Mouse (Mus musculus): ENCODE data around the gene Vmn2r27. TPM values are rescaled to one million over a fixed set of nuclear protein-coding genes. Genes with fewer than 3 reads are reported as not detected.

Vmn2r27 gene
- polyA plus RNA-seq (2015; fragmentation: Nextera tagmentation; extraction: Ambion mirVana): not detected in 2 replicates

DNA sequence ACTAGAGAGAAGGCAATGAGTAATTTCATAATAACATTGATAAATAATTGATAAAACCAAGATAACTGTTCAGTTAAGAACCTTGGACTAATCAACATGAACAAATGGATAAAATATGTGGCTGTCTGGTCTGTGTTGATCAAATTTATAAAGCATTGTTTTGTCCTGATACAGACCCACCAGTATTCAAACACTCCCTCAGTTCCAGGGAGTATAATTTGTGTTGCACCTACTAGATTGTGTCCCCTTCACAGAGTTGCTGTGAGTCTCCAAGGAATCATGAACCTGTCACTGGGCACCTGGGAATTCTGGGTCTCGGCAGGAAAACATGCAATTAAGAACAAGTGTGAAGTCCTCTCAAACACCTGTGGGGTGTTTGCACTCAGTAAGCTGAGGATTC is at the start of gene Vmn2r27:
Gene Vmn2r27, minus strand, starts transcription at position 101 of the 400 bp plus-strand sequence.
- ATAC-seq: no peak
- Histone ChIP-seq H3K4me1 (ENCODE audit: control insufficient read depth, insufficient read depth, low read length) (no peaks in the 10 kb centered on the region), H3K27ac (ENCODE audit: low read length) (no peak within 1 kb of the TSS), H3K4me3 (ENCODE audit: low read length) (no peak within 1 kb of the TSS), H3K9me3 (ENCODE audit: control insufficient read depth, low read length) (no peaks in the 10 kb centered on the region), H3K27me3 (replicated peaks; ENCODE audit: control insufficient read depth, insufficient read depth, low read length) (no peaks in the 10 kb centered on the region), H3K4me2 (ENCODE audit: low read depth, low read length) (no peak within 1 kb of the TSS), H3K9ac (ENCODE audit: low read depth, low read length) (no peak within 1 kb of the TSS), H3K36me3 (ENCODE audit: control insufficient read depth, insufficient read depth, low read length) (no peaks in the 10 kb centered on the region)
- WGBS: 76% methylated on average over 1 of the region's 1 CpGs

DNA sequence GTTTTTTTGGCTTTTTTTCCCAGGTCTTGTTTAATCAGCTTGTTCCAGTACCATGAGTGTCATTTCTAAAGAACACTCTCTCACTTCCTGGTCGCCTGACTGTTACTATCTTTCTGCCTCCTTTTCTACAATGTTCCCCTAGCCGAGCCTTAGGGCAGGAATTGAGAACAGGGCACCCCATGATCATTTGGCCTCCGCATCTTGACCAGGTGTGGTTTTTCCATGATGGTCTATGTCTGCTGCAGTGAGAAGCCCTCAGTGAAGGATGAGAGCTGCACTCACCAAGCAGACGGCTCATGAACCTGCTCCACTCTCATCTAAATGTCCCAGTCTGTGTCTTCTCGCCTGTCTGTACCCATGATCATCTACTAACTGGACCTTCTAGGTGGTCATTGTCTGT is 46.6 kb upstream of the Vmn2r27 start:
- ATAC-seq: no peak
- no peaks in the 10 kb centered on the region for H3K4me1 ChIP-seq (ENCODE audit: control insufficient read depth, insufficient read depth, low read length)
- H3K4me3 ChIP-seq (ENCODE audit: low read length): no peak overlapping the region
- 80% methylated on average over 5 of the region's 5 CpGs for WGBS
- no peak overlapping the region for H3K9ac ChIP-seq (ENCODE audit: low read depth, low read length)
- no peaks in the 10 kb centered on the region for H3K27me3 ChIP-seq (replicated peaks; ENCODE audit: control insufficient read depth, insufficient read depth, low read length)
- no peaks in the 10 kb centered on the region for H3K9me3 ChIP-seq (ENCODE audit: control insufficient read depth, low read length)
- no peak overlapping the region for H3K27ac ChIP-seq (ENCODE audit: low read length)
- H3K36me3 ChIP-seq (ENCODE audit: control insufficient read depth, insufficient read depth, low read length): no peaks in the 10 kb centered on the region
- H3K4me2 ChIP-seq (ENCODE audit: low read depth, low read length): no peak overlapping the region

DNA sequence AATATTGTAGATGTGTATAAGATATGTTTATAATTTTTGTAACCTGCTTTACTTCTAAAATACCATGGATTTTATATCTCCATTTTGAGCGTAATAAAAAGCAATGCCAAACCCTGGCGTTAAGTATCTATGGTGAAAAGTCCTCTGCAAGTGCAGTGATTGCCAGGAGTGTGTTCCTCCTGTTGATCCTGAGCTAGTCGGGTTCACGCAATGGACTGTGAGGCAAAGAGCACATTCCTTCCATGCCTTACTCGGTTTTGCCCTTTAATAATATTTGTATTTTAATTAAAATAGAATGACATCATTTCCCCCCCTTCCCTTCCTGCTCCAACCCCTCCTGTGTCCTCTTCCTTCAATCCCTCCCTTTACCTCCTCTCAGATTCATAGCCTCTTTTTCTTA is 46.0 kb upstream of the Vmn2r27 start:
- Histone ChIP-seq H3K27ac (ENCODE audit: low read length) (no peak overlapping the region), H3K36me3 (ENCODE audit: control insufficient read depth, insufficient read depth, low read length) (no peaks in the 10 kb centered on the region), H3K4me1 (ENCODE audit: control insufficient read depth, insufficient read depth, low read length) (no peaks in the 10 kb centered on the region), H3K4me3 (ENCODE audit: low read length) (no peak overlapping the region), H3K9ac (ENCODE audit: low read depth, low read length) (no peak overlapping the region), H3K27me3 (replicated peaks; ENCODE audit: control insufficient read depth, insufficient read depth, low read length) (no peaks in the 10 kb centered on the region), H3K4me2 (ENCODE audit: low read depth, low read length) (no peak overlapping the region), H3K9me3 (ENCODE audit: control insufficient read depth, low read length) (no peaks in the 10 kb centered on the region)
- WGBS: 71% methylated on average over 5 of the region's 5 CpGs
- no peak for ATAC-seq

DNA sequence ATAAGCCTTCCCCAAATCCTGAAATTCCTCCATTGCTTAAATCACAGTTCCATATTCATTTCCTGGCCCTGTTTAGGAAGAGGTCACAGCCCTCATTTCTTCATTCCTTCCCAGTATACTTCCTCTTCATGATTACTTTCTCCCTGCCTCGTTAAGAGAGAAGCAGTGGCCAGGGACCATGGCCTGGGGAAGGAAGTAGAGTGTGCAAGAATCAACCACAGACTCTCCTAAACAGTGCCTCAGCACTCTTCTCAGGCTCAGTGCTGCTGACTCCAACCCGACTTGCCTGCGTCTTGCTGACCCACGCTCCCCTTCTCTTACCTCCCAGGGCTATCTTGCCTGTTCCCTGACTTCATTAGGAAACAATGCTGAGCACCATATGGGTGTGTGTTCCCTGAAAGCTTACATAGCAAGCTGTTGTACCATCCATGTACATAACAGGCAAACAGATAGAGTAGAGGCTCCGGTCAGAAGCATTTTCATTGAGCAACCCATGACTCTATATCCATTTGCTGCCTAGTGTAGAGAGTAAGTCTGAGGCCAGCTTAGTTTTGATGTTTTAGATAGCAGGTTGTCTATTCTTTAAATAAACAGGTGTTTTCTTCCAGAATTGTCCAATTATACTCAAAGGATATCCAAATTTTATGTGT is 41.7 kb upstream of the Vmn2r27 start:
- Histone ChIP-seq H3K27me3 (replicated peaks; ENCODE audit: control insufficient read depth, insufficient read depth, low read length) (no peaks in the 10 kb centered on the region), H3K4me2 (ENCODE audit: low read depth, low read length) (no peak overlapping the region), H3K36me3 (ENCODE audit: control insufficient read depth, insufficient read depth, low read length) (no peaks in the 10 kb centered on the region), H3K4me3 (ENCODE audit: low read length) (no peak overlapping the region), H3K27ac (ENCODE audit: low read length) (no peak overlapping the region), H3K4me1 (ENCODE audit: control insufficient read depth, insufficient read depth, low read length) (no peaks in the 10 kb centered on the region), H3K9me3 (ENCODE audit: control insufficient read depth, low read length) (no peaks in the 10 kb centered on the region), H3K9ac (ENCODE audit: low read depth, low read length) (no peak overlapping the region)
- no peak for ATAC-seq
- WGBS: 72% methylated on average over 5 of the region's 5 CpGs

DNA sequence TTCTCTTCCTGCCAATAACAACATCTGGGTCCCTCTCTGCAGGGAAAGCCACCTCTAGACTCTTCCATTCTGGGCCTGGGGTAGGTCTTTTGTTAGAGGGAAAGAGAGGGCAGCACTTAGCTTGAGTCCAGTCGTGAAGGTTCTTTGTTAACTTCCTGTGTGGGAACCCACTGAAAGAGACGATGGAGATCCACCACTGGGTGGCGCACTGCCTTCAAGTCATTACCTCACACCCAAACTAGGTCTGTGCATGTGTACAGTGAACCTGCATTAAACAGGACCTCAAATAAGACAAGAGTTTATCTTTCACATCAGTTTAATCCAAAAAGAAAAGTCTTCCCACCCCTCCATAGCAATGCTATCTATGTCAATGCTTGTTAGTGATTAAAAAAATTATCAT is 31.0 kb upstream of the Vmn2r27 start:
- Histone ChIP-seq H3K4me2 (ENCODE audit: low read depth, low read length) (no peak overlapping the region), H3K4me1 (ENCODE audit: control insufficient read depth, insufficient read depth, low read length) (no peaks in the 10 kb centered on the region), H3K36me3 (ENCODE audit: control insufficient read depth, insufficient read depth, low read length) (no peaks in the 10 kb centered on the region), H3K9ac (ENCODE audit: low read depth, low read length) (no peak overlapping the region), H3K27ac (ENCODE audit: low read length) (no peak overlapping the region), H3K4me3 (ENCODE audit: low read length) (no peak overlapping the region), H3K9me3 (ENCODE audit: control insufficient read depth, low read length) (no peaks in the 10 kb centered on the region), H3K27me3 (replicated peaks; ENCODE audit: control insufficient read depth, insufficient read depth, low read length) (no peaks in the 10 kb centered on the region)
- 3% methylated on average over 3 of the region's 3 CpGs for WGBS
- ATAC-seq: peak; percentile 64; the same call in 1 of the 2 replicates

DNA sequence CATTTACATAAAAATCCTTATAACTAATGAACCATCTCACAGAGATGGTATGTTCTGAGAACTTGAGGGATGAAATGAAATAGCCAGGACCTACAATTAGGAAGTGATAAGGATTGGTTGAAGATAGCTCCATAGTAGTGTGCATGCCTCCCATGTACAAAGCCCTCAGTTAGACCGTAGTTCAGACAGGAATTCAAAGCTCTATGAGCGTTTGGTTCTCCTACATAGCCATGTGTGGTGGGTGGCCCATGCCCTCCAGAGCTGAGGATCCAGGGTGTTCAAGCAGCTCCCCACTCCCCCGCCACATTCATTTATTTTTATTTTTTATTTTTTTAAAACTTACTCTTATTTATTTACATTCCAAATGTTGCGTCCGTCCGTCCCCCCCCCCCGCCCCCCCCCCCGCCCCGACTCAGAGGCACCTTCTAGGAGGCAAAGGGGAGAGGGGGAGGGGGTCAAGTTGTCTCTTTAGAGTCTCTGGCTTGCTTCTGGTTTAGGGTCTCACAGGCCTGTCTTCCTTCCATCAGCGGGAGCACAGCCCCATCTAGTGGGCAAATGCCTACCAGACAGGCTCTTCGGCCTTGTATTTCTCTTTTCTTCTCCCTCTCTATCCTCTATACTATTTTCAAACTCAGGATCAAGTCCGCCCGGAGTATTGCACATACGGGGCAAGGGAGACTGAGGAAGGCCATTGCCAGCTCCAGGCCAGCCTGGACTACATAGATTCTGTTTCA is 28.7 kb upstream of the Vmn2r27 start:
- peak; percentile 68; the same call in 1 of the 2 replicates for ATAC-seq
- no peak overlapping the region for H3K4me3 ChIP-seq (ENCODE audit: low read length)
- WGBS: 25% methylated on average over 10 of the region's 14 CpGs

DNA sequence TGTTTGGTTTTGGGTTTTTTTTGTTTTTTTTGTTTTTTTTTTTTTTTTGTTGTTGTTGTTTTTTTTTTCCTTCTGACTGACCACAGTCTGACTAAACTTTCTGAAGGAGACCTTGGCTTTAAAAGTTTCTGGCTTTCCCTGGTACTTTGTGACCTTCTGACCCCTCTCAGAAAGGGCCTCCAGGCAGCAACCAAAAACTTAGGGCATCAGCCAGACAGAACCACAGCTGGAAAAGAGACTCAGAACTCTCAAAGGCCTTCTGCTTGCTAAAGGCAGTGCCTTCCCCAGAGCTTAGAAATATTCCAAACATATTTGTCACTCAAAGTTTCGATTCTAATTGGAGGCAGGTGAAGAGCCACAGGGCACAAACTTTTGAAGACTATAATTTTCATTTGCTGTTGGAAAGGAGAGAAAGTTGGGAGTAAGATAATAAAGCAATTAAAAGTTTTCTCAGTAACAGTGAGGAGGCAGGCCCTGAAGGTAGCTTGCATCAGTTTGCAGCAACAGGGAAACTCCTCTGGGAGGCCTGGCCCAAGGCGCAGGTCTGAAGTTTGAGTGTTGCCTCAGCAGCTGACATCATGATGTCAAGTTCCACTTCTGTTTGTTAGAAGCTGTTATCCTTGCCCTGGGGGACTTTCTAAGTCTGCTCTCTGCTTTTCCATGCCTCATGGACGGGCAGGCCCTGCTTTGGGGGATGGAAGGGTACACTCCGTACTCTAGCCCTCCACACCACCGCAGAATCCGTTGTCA is 24.2 kb upstream of the Vmn2r27 start:
- Histone ChIP-seq H3K27me3 (replicated peaks; ENCODE audit: control insufficient read depth, insufficient read depth, low read length) (no peaks in the 10 kb centered on the region), H3K4me3 (ENCODE audit: low read length) (no peak overlapping the region), H3K9me3 (ENCODE audit: control insufficient read depth, low read length) (no peaks in the 10 kb centered on the region), H3K4me1 (ENCODE audit: control insufficient read depth, insufficient read depth, low read length) (no peaks in the 10 kb centered on the region), H3K27ac (ENCODE audit: low read length) (no peak overlapping the region), H3K9ac (ENCODE audit: low read depth, low read length) (no peak overlapping the region), H3K36me3 (ENCODE audit: control insufficient read depth, insufficient read depth, low read length) (no peaks in the 10 kb centered on the region), H3K4me2 (ENCODE audit: low read depth, low read length) (no peak overlapping the region)
- ATAC-seq: no peak
- WGBS: 82% methylated on average over 6 of the region's 6 CpGs

More for the DNA sequence above, 28.7 kb upstream of the Vmn2r27 start:
- no peak overlapping the region for H3K4me2 ChIP-seq (ENCODE audit: low read depth, low read length)
- H3K9me3 ChIP-seq (ENCODE audit: control insufficient read depth, low read length): no peaks in the 10 kb centered on the region
- no peak overlapping the region for H3K9ac ChIP-seq (ENCODE audit: low read depth, low read length)
- H3K36me3 ChIP-seq (ENCODE audit: control insufficient read depth, insufficient read depth, low read length): no peaks in the 10 kb centered on the region
- H3K27ac ChIP-seq (ENCODE audit: low read length): no peak overlapping the region
- H3K27me3 ChIP-seq (replicated peaks; ENCODE audit: control insufficient read depth, insufficient read depth, low read length): no peaks in the 10 kb centered on the region
- no peaks in the 10 kb centered on the region for H3K4me1 ChIP-seq (ENCODE audit: control insufficient read depth, insufficient read depth, low read length)

DNA sequence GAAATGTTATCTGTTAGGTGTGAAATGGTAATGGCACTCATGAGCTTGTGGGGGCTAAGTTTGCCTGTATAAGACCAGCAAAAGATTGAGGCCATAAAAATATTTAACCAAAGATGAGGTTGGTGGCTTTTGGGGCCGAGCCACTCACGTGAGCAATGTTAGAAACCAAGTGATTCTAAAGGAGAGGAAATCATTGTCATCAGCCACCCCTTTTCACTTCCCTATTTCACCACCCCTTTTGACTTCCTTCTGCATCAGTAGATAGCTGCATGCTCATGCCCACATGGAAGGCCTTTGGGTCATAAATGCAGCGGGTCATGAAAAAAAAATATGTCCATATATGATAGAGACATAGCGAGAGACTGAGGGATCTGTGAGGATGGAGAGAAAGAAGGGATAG is 29.5 kb downstream of the Vmn2r27 start:
- no peaks in the 10 kb centered on the region for H3K27me3 ChIP-seq (replicated peaks; ENCODE audit: control insufficient read depth, insufficient read depth, low read length)
- H3K4me3 ChIP-seq (ENCODE audit: low read length): no peak overlapping the region
- WGBS: 81% methylated on average over 4 of the region's 4 CpGs
- H3K4me2 ChIP-seq (ENCODE audit: low read depth, low read length): no peak overlapping the region
- no peaks in the 10 kb centered on the region for H3K36me3 ChIP-seq (ENCODE audit: control insufficient read depth, insufficient read depth, low read length)
- no peaks in the 10 kb centered on the region for H3K4me1 ChIP-seq (ENCODE audit: control insufficient read depth, insufficient read depth, low read length)
- no peak for ATAC-seq
- H3K9ac ChIP-seq (ENCODE audit: low read depth, low read length): no peak overlapping the region
- no peak overlapping the region for H3K27ac ChIP-seq (ENCODE audit: low read length)
- no peaks in the 10 kb centered on the region for H3K9me3 ChIP-seq (ENCODE audit: control insufficient read depth, low read length)

DNA sequence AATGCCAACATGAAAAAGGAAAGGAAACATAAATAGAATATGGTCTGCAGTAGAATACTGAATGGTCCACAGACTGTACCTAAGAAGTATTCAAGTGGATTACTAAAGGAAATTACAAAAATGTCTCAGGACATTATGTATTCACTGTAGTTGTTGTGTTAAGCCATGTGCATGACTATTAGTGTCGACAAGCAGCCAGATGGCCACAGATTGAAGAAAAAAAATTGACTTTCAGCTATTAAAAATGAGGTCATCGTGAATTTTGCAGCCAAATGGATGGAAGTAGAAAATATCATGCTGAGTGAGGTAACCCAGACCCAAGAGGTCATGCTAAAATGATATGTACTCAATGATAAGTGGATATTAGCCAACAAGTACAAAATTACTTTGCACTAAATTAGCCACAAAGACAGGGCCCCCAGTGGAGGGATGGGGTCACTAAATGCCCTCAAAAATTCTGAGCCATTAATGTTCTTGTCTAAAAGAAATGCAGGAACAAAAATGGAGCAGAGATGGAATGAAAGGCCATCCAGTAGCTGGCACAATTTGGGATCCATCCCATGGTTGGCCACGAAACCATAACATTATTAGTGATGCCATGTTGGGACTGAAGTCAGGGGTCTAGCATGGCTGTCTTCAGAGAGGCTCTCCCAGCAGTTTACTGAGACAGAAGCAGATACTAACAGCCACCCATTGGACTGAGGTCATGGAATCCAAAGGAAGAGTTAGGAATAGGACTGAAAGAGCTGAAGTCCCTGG is 63.0 kb downstream of the Vmn2r27 start:
- Histone ChIP-seq H3K4me3 (ENCODE audit: low read length) (no peak overlapping the region), H3K9me3 (ENCODE audit: control insufficient read depth, low read length) (no peaks in the 10 kb centered on the region), H3K4me1 (ENCODE audit: control insufficient read depth, insufficient read depth, low read length) (no peaks in the 10 kb centered on the region), H3K9ac (ENCODE audit: low read depth, low read length) (no peak overlapping the region), H3K27ac (ENCODE audit: low read length) (no peak overlapping the region), H3K4me2 (ENCODE audit: low read depth, low read length) (no peak overlapping the region), H3K36me3 (ENCODE audit: control insufficient read depth, insufficient read depth, low read length) (no peaks in the 10 kb centered on the region), H3K27me3 (replicated peaks; ENCODE audit: control insufficient read depth, insufficient read depth, low read length) (no peaks in the 10 kb centered on the region)
- 69% methylated on average over 3 of the region's 3 CpGs for WGBS
- no peak for ATAC-seq

All from intestine, embryonic 16.5 days (tissue).